In genomic region chr13:32966116-32966515, GRCm38 (mm10) we compare ENCODE assay signal across 9 mouse cellular contexts. TPM values are rescaled to one million over a fixed set of nuclear protein-coding genes. Genes with fewer than 3 reads are reported as not detected.
DNase-seq lines count a peak whose midpoint lies in the region; ATAC-seq and TF ChIP-seq lines count a peak whose summit lies in the region.
"Had no signal": no experiment of that assay in that cellular context is flagged by ENCODE, and none has a peak within 500 bp of the region (broad histone marks: within the 10 kb centered on the region; RNA-seq: fewer than 3 reads in every experiment).

No protein-coding gene starts in this region.

- peak overlapping the region; percentile 53; the same call in 1 of the 2 replicates for H3K4me3 ChIP-seq in heart, embryonic 10.5 days
- 0 out of 2 replicates have a peak overlapping the region, but pooled peaks have one; percentile 23 for H3K4me3 ChIP-seq in cortical plate, adult 2 months (ENCODE audit: insufficient read depth, low read length)

- 74% methylated on average over 5 of the region's 5 CpGs for WGBS in heart, embryonic 10.5 days

- H3K9me3 ChIP-seq in heart, embryonic 10.5 days: no peaks in the 10 kb centered on the region

- peaks cover 30% of the 10 kb centered on the region for H3K4me1 ChIP-seq in heart, embryonic 10.5 days
- no peaks in the 10 kb centered on the region for H3K4me1 ChIP-seq in cortical plate, adult 2 months (ENCODE audit: control insufficient read depth, insufficient read depth, low read length)

- H3K36me3 ChIP-seq in heart, embryonic 10.5 days: 0 out of 2 replicates have a peak, but pooled peaks cover 3% of the 10 kb centered on the region

- TF ChIP-seq POLR2A in cortical plate, adult 2 months (IDR thresholded peaks at IDR 0.05; ENCODE audit: extremely low read depth, insufficient read depth, low read length): no peak

- H3K27ac ChIP-seq in heart, embryonic 10.5 days: peak overlapping the region; percentile 86; the same call in 1 of the 2 replicates
- no peak overlapping the region for H3K27ac ChIP-seq in cortical plate, adult 2 months (ENCODE audit: insufficient read depth, low read length)

- no peaks in the 10 kb centered on the region for H3K27me3 ChIP-seq in heart, embryonic 10.5 days (ENCODE audit: insufficient read depth, poor library complexity, severe bottlenecking)

- peak; percentile 14; the same call in 1 of the 2 replicates for ATAC-seq in megakaryocyte progenitor cell, adult 5-6 weeks (replicated peaks; ENCODE audit: poor library complexity)

- no peak for TF ChIP-seq CTCF in cortical plate, adult 2 months (IDR thresholded peaks at IDR 0.05; ENCODE audit: extremely low read depth, insufficient read depth, low read length)

- intact Hi-C loops in heart, postnatal 36 days (cut with DNase I): loop anchor here (2.0 to 5.0 kb wide), 2 partner anchors 39 to 106 kb away; no protein-coding TSS in a partner anchor

- no peak for DNase-seq in heart, embryonic 10.5 days (ENCODE audit: low spot score)
- no peak for DNase-seq in heart, postnatal 36 days
- peak; percentile 82 for DNase-seq in 416B (ENCODE audit: low read depth)
- DNase-seq in right cerebral cortex, postnatal 10 days (ENCODE audit: low spot score in 2 of 2): no peak
- no peak for DNase-seq in cerebellum, adult 11-12 months
- DNase-seq in layer of hippocampus, postnatal 36 days: no peak
- DNase-seq: right cerebral cortex, postnatal 25 days had no signal

RNA-seq across cellular contexts. Expression of gene Serpinb6b, which starts 1.1 kb away (rescaled TPM):
- polyA plus RNA-seq in heart, embryonic 10.5 days (2016; fragmentation: Nextera tagmentation; extraction: Ambion mirVana): 11.1 and 16.2 TPM in 2 replicates
- total RNA-seq in heart, postnatal 36 days (2021): 10 to 100 TPM; 38.5 to 49.1 TPM
- polyA plus RNA-seq in cortical plate, adult 2 months (2012; rRNA removed): 1.9 and 2.1 TPM in 2 replicates
- 2.7 and 5.7 TPM in 2 replicates for total RNA-seq in megakaryocyte progenitor cell, adult 5-6 weeks (2015)
- 2.2 and 8.1 TPM in 2 replicates for total RNA-seq in megakaryocyte progenitor cell, adult 5-6 weeks (2017)
- 1 to 10 TPM in 1 of 2 experiments, under 1 TPM in 1; 0.67 to 2.1 TPM for total RNA-seq in layer of hippocampus, postnatal 36 days (2021)

RNA-seq across cellular contexts. Expression of gene Serpinb9, which starts 36.9 kb away (rescaled TPM):
- polyA plus RNA-seq in heart, embryonic 10.5 days (2016; fragmentation: Nextera tagmentation; extraction: Ambion mirVana): 4.2 and 4.4 TPM in 2 replicates
- total RNA-seq in heart, postnatal 36 days (2021): 10 to 100 TPM in 1 of 2 experiments, 1 to 10 TPM in 1; 10.0 to 10.7 TPM
- 5.4 and 6.1 TPM in 2 replicates for polyA plus RNA-seq in cortical plate, adult 2 months (2012; rRNA removed)
- 3.9 and 4.0 TPM in 2 replicates for total RNA-seq in megakaryocyte progenitor cell, adult 5-6 weeks (2015)
- total RNA-seq in megakaryocyte progenitor cell, adult 5-6 weeks (2017): 2.0 and 3.0 TPM in 2 replicates
- 1 to 10 TPM; 5.9 to 6.1 TPM for total RNA-seq in layer of hippocampus, postnatal 36 days (2021)

Comparison
In these comparisons a context has a peak if more than half of its experiments do, and no peak if none do; other contexts are left out.
1. RNA of gene Serpinb6b, which starts 1.1 kb away (total RNA-seq): 38.5 to 49.1 TPM in heart, postnatal 36 days; 2.2 to 8.1 TPM in megakaryocyte progenitor cell, adult 5-6 weeks and 0.67 to 2.1 TPM in layer of hippocampus, postnatal 36 days; every median in the first group is over 4 times any median in the second.